Mouse (Mus musculus): ENCODE measurements around the gene Dpm3. TPM values are rescaled to one million over a fixed set of nuclear protein-coding genes. Genes with fewer than 3 reads are reported as not detected.

Dpm3 gene
- polyA plus RNA-seq, 1 experiment = 156 TPM

DNA sequence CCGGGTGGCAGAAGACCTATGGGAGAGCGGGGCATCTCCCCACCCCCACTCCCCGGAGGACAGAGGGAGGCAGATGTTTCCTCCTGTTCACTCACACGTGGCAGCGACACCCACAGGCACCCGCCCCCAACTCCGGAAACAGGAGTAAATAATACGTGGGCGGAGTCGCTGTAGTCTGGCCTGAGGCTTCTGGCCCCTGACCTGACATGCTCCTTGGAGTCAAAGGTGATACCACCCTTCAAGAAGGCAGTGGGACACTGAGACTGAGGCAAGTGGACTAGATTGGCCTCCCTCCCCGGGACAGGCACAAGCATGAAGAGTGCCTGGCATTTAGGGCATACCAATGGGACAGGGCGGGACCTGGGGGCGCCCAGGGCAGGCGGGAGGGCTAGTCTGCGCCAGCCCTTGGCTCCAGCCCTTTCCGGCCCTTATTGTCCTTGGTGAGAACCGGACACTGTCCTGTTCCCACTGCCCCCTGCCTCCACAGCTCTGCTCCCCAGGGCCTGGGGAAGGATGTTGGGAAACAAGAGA lies 7.7 kb upstream of the Dpm3 start:
- no peak for TF ChIP-seq POLR2A (IDR thresholded peaks at IDR 0.05; ENCODE audit: extremely low read depth, insufficient read depth, low read length)
- no peak for TF ChIP-seq CTCF (IDR thresholded peaks at IDR 0.05; ENCODE audit: extremely low read depth, insufficient read depth, low read length)
- Histone ChIP-seq H3K27ac (ENCODE audit: insufficient read depth, low read length) (no peak overlapping the region; the same call in 1 of the 2 replicates), H3K4me3 (ENCODE audit: insufficient read depth, low read length) (no peak overlapping the region), H3K4me1 (ENCODE audit: control insufficient read depth, insufficient read depth, low read length) (no peaks in the 10 kb centered on the region)

- no peak for TF ChIP-seq CTCF (IDR thresholded peaks at IDR 0.05; ENCODE audit: extremely low read depth, insufficient read depth, low read length)
- TF ChIP-seq POLR2A (IDR thresholded peaks at IDR 0.05; ENCODE audit: extremely low read depth, insufficient read depth, low read length) = no peak
- Histone ChIP-seq H3K27ac (ENCODE audit: insufficient read depth, low read length) (no peak overlapping the region), H3K4me1 (ENCODE audit: control insufficient read depth, insufficient read depth, low read length) (peaks cover 8% of the 10 kb centered on the region), H3K4me3 (ENCODE audit: insufficient read depth, low read length) (no peak overlapping the region)
Observed at GRCm38 (mm10) chr3:89254994-89255393, 4.2 kb upstream of the Dpm3 start.

DNA sequence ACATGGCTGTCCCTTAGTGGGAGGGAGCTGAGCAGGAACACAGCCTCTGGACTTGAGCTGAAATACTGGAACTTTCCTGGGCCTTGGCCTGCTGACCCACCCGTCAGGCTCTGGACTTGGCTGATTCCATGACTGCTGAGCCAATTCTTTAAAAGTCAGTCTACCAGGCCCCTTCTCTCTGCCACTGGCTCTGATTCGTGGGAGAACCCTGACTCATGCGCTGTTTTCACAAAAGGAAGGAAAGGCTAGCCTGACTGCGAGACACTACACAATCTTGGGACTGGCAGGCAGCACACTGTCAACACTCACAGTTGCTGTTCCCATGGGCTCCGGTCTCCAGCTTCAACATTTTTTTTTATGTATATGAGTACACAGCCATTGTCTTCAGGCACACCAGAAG lies 3.0 kb upstream of the Dpm3 start:
- H3K4me3 ChIP-seq (ENCODE audit: insufficient read depth, low read length) = no peak overlapping the region
- no peak overlapping the region for H3K27ac ChIP-seq (ENCODE audit: insufficient read depth, low read length)
- no peak for TF ChIP-seq POLR2A (IDR thresholded peaks at IDR 0.05; ENCODE audit: extremely low read depth, insufficient read depth, low read length)
- TF ChIP-seq CTCF (IDR thresholded peaks at IDR 0.05; ENCODE audit: extremely low read depth, insufficient read depth, low read length) = no peak
- H3K4me1 ChIP-seq (ENCODE audit: control insufficient read depth, insufficient read depth, low read length) = peaks cover 8% of the 10 kb centered on the region

GRCm38 (mm10) chr3:89260211-89260610 lies 1.1 kb downstream of the Dpm3 start:
- peaks cover 10% of the 10 kb centered on the region for H3K4me1 ChIP-seq (ENCODE audit: control insufficient read depth, insufficient read depth, low read length)
- TF ChIP-seq CTCF (IDR thresholded peaks at IDR 0.05; ENCODE audit: extremely low read depth, insufficient read depth, low read length) (no peak), POLR2A (IDR thresholded peaks at IDR 0.05; ENCODE audit: extremely low read depth, insufficient read depth, low read length) (no peak)
- H3K27ac ChIP-seq (ENCODE audit: insufficient read depth, low read length) = no peak overlapping the region
- H3K4me3 ChIP-seq (ENCODE audit: insufficient read depth, low read length) = no peak overlapping the region

DNA sequence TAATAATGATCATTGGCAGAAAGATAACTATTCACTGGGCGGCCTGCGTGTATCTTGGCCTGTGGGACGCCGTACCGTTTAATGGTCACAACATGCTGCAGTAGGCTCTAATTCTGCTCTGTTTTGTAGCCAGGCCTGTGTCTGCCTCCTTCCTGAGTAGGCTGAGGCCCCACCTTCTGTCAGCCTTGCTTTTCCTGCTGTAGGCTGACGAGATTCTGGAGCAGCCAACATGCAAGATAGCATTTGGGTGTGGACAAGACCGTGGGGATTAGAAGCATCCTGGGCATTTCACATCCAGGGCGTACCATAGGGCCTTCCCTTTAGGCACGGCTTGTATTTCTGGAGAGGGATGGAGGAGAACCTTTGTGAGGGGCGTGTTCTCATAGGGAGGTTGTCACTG lies 3.3 kb downstream of the Dpm3 start:
- TF ChIP-seq POLR2A (IDR thresholded peaks at IDR 0.05; ENCODE audit: extremely low read depth, insufficient read depth, low read length) (no peak), CTCF (IDR thresholded peaks at IDR 0.05; ENCODE audit: extremely low read depth, insufficient read depth, low read length) (no peak)
- H3K4me3 ChIP-seq (ENCODE audit: insufficient read depth, low read length) = no peak overlapping the region
- no peak overlapping the region for H3K27ac ChIP-seq (ENCODE audit: insufficient read depth, low read length)
- peaks cover 11% of the 10 kb centered on the region for H3K4me1 ChIP-seq (ENCODE audit: control insufficient read depth, insufficient read depth, low read length)

- Histone ChIP-seq H3K4me1 (ENCODE audit: control insufficient read depth, insufficient read depth, low read length) (peaks cover 7% of the 10 kb centered on the region), H3K27ac (ENCODE audit: insufficient read depth, low read length) (peak overlapping the region; percentile 13; the same call in 1 of the 2 replicates), H3K4me3 (ENCODE audit: insufficient read depth, low read length) (peak overlapping the region; percentile 86)
- TF ChIP-seq CTCF (IDR thresholded peaks at IDR 0.05; ENCODE audit: extremely low read depth, insufficient read depth, low read length) = no peak
- peak; percentile 95 for TF ChIP-seq POLR2A (IDR thresholded peaks at IDR 0.05; ENCODE audit: extremely low read depth, insufficient read depth, low read length)
Observed at GRCm38 (mm10) chr3:89266439-89266893, 7.3 kb downstream of the Dpm3 start.

DNA sequence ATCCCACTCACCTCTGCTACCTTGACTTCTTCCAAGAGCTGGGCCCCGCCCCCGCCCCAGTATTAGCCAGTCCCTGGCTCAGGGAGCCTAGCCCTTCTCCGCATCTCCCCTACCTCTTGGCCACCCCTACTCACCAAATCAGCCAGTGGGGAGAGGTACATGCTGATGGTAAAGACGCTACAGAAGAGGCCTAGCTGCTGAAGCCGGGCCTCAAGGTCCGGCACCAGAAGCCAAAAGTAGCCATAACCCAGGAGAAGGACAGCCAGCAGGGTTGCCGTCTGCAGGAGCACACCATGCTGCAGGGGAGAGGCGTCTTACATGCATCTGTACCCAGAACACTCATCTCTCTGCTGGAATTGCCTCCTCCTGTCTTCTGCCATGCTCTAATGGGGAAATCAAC lies 9.8 kb downstream of the Dpm3 start:
- H3K27ac ChIP-seq (ENCODE audit: insufficient read depth, low read length) = 0 out of 2 replicates have a peak overlapping the region, but pooled peaks have one; percentile 14
- TF ChIP-seq POLR2A (IDR thresholded peaks at IDR 0.05; ENCODE audit: extremely low read depth, insufficient read depth, low read length) (no peak), CTCF (IDR thresholded peaks at IDR 0.05; ENCODE audit: extremely low read depth, insufficient read depth, low read length) (no peak)
- H3K4me1 ChIP-seq (ENCODE audit: control insufficient read depth, insufficient read depth, low read length) = peaks cover 5% of the 10 kb centered on the region; the same call in 1 of the 2 replicates
- H3K4me3 ChIP-seq (ENCODE audit: insufficient read depth, low read length) = peak overlapping the region; percentile 56; the same call in 1 of the 2 replicates

DNA sequence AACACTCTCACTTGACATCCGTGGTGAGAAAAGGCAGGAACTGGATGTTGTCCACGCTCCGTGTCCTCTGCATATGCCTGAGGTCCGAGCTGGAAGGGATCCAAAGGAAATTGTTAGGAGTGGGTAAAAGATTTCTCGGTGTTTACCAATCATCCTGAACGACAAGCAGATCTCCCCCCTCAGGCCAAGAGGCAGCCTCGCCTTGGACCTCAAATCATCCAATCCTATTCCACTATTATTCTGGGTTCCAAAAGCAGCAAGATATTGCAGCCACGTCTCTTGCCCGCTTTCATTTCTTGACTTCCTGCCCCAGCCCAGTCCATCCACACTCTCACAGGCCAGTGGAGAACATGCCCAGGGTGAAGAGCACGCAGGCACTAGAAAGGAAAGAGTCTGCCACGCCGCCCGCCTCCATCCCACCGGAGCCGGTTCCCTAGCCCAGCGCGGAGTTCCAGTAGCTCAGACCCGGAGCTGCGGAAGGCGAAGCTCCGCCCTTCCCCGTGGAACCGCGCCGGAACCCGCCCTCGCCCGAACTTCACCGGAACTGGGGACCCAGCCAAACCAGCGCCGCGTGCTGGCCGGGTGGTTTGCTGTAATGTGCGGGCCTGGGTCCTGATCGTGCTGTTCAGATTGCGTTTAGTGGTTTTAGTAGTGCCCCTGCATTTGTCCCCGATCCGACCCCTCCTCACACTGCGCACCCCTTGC lies 11.0 kb downstream of the Dpm3 start, which contains the start of gene Slc50a1:
Slc50a1 (minus strand) TSS at position 520 of the 705 bp plus-strand sequence.
- Histone ChIP-seq H3K27ac (ENCODE audit: insufficient read depth, low read length) (peak within 1 kb of the TSS; percentile 14), H3K4me1 (ENCODE audit: control insufficient read depth, insufficient read depth, low read length) (peaks cover 5% of the 10 kb centered on the region; the same call in 1 of the 2 replicates), H3K4me3 (ENCODE audit: insufficient read depth, low read length) (peak within 1 kb of the TSS; percentile 56)
- TF ChIP-seq CTCF (IDR thresholded peaks at IDR 0.05; ENCODE audit: extremely low read depth, insufficient read depth, low read length) = 0 out of 2 replicates have a peak, but pooled peaks have one; percentile 22
- peak; percentile 76 for TF ChIP-seq POLR2A (IDR thresholded peaks at IDR 0.05; ENCODE audit: extremely low read depth, insufficient read depth, low read length)

DNA sequence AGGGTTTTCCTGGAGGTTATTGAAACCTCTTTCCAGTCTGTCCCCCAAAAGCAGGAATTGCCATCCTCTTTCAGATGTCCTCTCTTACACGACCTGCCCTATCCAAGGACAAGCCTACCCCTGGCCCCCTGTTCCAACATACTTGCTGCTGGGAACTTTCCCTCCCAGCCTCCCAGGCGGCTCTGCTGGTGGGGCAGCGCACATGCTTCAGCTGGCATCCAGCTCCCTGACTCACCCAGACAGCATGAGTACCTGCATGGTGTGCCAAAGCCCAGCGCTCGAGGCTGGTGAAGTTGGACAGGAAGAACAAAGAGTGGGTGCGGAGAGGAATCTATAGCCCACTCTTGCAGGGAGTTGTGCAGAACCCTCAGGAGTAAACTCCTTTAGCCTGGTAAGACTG lies 11.7 kb downstream of the Dpm3 start:
- no peak for TF ChIP-seq CTCF (IDR thresholded peaks at IDR 0.05; ENCODE audit: extremely low read depth, insufficient read depth, low read length)
- TF ChIP-seq POLR2A (IDR thresholded peaks at IDR 0.05; ENCODE audit: extremely low read depth, insufficient read depth, low read length) = no peak
- Histone ChIP-seq H3K4me1 (ENCODE audit: control insufficient read depth, insufficient read depth, low read length) (peaks cover 5% of the 10 kb centered on the region; the same call in 1 of the 2 replicates), H3K4me3 (ENCODE audit: insufficient read depth, low read length) (peak overlapping the region; percentile 56; the same call in 1 of the 2 replicates), H3K27ac (ENCODE audit: insufficient read depth, low read length) (no peak overlapping the region)
